Comparison of ENCODE assay signal across 10 mouse cellular contexts in the genomic region with DNA sequence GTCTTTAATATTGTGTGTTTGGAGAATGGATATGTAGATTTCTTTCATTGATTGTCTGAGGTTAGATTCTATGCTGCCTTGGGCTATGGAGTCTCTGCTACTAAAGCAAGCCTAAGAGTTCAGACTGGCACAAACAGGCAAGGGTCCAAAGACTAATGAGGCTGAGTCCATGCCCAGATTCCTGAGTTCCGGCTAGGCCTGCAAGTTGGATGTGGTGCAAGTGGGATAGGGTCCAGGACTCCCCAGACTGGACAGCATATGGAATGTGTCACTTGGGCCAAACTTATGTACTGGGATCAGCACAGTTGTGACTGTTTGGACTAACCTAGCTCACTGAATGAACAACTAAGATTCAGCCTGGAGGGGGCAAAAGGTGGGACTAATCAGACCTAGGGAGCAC. TPM values are rescaled to one million over a fixed set of nuclear protein-coding genes. Genes with fewer than 3 reads are reported as not detected.
DNase-seq lines count a peak whose midpoint lies in the region; ATAC-seq and TF ChIP-seq lines count a peak whose summit lies in the region.
"Had no signal": no experiment of that assay in that cellular context is flagged by ENCODE, and none has a peak within 500 bp of the region (broad histone marks: within the 10 kb centered on the region; RNA-seq: fewer than 3 reads in every experiment).

No protein-coding gene starts in this region.

- no peak overlapping the region for H3K27ac ChIP-seq in forebrain, embryonic 13.5 days
- H3K27ac ChIP-seq in forebrain, embryonic 12.5 days: no peak overlapping the region
- no peak overlapping the region for H3K27ac ChIP-seq in cerebellum, adult 2 months (ENCODE audit: insufficient read depth, low read length)
- no peak overlapping the region for H3K27ac ChIP-seq in liver, embryonic 11.5 days (ENCODE audit: low read depth, low read length)
- H3K27ac ChIP-seq: neural tube, embryonic 13.5 days had no signal

- H3K27me3 ChIP-seq in forebrain, embryonic 13.5 days: no peaks in the 10 kb centered on the region
- no peaks in the 10 kb centered on the region for H3K27me3 ChIP-seq in forebrain, embryonic 12.5 days
- H3K27me3 ChIP-seq in cerebellum, adult 2 months (ENCODE audit: control insufficient read depth, insufficient read depth, low read length): no peaks in the 10 kb centered on the region
- no peaks in the 10 kb centered on the region for H3K27me3 ChIP-seq in liver, embryonic 11.5 days (replicated peaks; ENCODE audit: control insufficient read depth, insufficient read depth, low read length)
- H3K27me3 ChIP-seq: neural tube, embryonic 13.5 days had no signal

- no peak for TF ChIP-seq POLR2A in cerebellum, adult 2 months (IDR thresholded peaks at IDR 0.05; ENCODE audit: borderline replicate concordance, insufficient read depth, low read length)

- no peaks in the 10 kb centered on the region for H3K4me1 ChIP-seq in forebrain, embryonic 13.5 days
- H3K4me1 ChIP-seq in forebrain, embryonic 12.5 days: no peaks in the 10 kb centered on the region
- peaks cover 7% of the 10 kb centered on the region; the same call in 1 of the 2 replicates for H3K4me1 ChIP-seq in cerebellum, adult 2 months (ENCODE audit: control insufficient read depth, insufficient read depth, low read length)
- H3K4me1 ChIP-seq in liver, embryonic 11.5 days (replicated peaks; ENCODE audit: control insufficient read depth, insufficient read depth, low read length): no peaks in the 10 kb centered on the region
- H3K4me1 ChIP-seq: neural tube, embryonic 13.5 days had no signal

- no peaks in the 10 kb centered on the region for H3K9me3 ChIP-seq in forebrain, embryonic 13.5 days (replicated peaks)
- no peaks in the 10 kb centered on the region for H3K9me3 ChIP-seq in forebrain, embryonic 12.5 days
- no peaks in the 10 kb centered on the region for H3K9me3 ChIP-seq in liver, embryonic 11.5 days (ENCODE audit: control insufficient read depth, low read length)
- H3K9me3 ChIP-seq: neural tube, embryonic 13.5 days had no signal

- intact Hi-C loops in left cerebral cortex, postnatal 4 days (cut with DNase I): no loop called here

- no peak overlapping the region for H3K9ac ChIP-seq in forebrain, embryonic 13.5 days
- H3K9ac ChIP-seq in forebrain, embryonic 12.5 days: no peak overlapping the region
- H3K9ac ChIP-seq in liver, embryonic 11.5 days (ENCODE audit: low read depth, low read length): no peak overlapping the region
- H3K9ac ChIP-seq: neural tube, embryonic 13.5 days had no signal

- H3K4me3 ChIP-seq in forebrain, embryonic 13.5 days: no peak overlapping the region
- H3K4me3 ChIP-seq in forebrain, embryonic 12.5 days (replicated peaks): no peak overlapping the region
- H3K4me3 ChIP-seq in cerebellum, adult 2 months (replicated peaks; ENCODE audit: insufficient read depth, low read depth, low read length): no peak overlapping the region
- H3K4me3 ChIP-seq in liver, embryonic 11.5 days (ENCODE audit: low read depth, low read length): no peak overlapping the region
- H3K4me3 ChIP-seq: neural tube, embryonic 13.5 days had no signal

- ATAC-seq in forebrain, embryonic 13.5 days: peak; percentile 89
- ATAC-seq in forebrain, embryonic 12.5 days (ENCODE audit: low FRiP score): no peak
- ATAC-seq in liver, embryonic 11.5 days (replicated peaks; ENCODE audit: low FRiP score): no peak

- 63% methylated on average over 1 of the region's 1 CpGs for WGBS in forebrain, embryonic 13.5 days
- 95% methylated on average over 1 of the region's 1 CpGs for WGBS in forebrain, embryonic 12.5 days
- 3% methylated on average over 1 of the region's 1 CpGs for WGBS in cerebellum, adult 2 months
- 85% methylated on average over 1 of the region's 1 CpGs for WGBS in liver, embryonic 11.5 days

- H3K36me3 ChIP-seq in forebrain, embryonic 13.5 days (ENCODE audit: poor library complexity, severe bottlenecking): no peaks in the 10 kb centered on the region
- H3K36me3 ChIP-seq in forebrain, embryonic 12.5 days (replicated peaks): no peaks in the 10 kb centered on the region
- no peaks in the 10 kb centered on the region for H3K36me3 ChIP-seq in liver, embryonic 11.5 days (ENCODE audit: control insufficient read depth, insufficient read depth, low read length)
- H3K36me3 ChIP-seq: neural tube, embryonic 13.5 days had no signal

- peak; percentile 89 for DNase-seq in left cerebral cortex, postnatal 4 days
- no peak for DNase-seq in left cerebral cortex, adult 11 months (ENCODE audit: low spot score)
- DNase-seq in cerebellum, adult 2 months: peak; percentile 92 to 97
- DNase-seq in heart, postnatal 4 days: peak; percentile 71
- no peak for DNase-seq in liver, embryonic 11.5 days (ENCODE audit: low spot score)
- no peak for DNase-seq in urinary bladder, postnatal 36 days (ENCODE audit: low spot score in 2 of 2)
- DNase-seq: layer of hippocampus, postnatal 36 days had no signal

- H3K4me2 ChIP-seq in forebrain, embryonic 13.5 days: no peak overlapping the region
- H3K4me2 ChIP-seq in forebrain, embryonic 12.5 days: no peak overlapping the region
- no peak overlapping the region for H3K4me2 ChIP-seq in liver, embryonic 11.5 days
- H3K4me2 ChIP-seq: neural tube, embryonic 13.5 days had no signal

- TF ChIP-seq CTCF in cerebellum, adult 2 months (IDR thresholded peaks at IDR 0.05; ENCODE audit: borderline replicate concordance, insufficient read depth, low read depth, low read length): no peak

RNA-seq across cellular contexts. Expression of gene Gnaq, which starts 19.3 kb away (rescaled TPM):
- polyA plus RNA-seq in forebrain, embryonic 13.5 days (2015; fragmentation: Nextera tagmentation; extraction: Ambion mirVana): 55.5 and 67.0 TPM in 2 replicates
- 44.0 and 49.5 TPM in 2 replicates for polyA plus RNA-seq in forebrain, embryonic 12.5 days (2016; fragmentation: Nextera tagmentation; extraction: Ambion mirVana)
- 100 to 1,000 TPM; 236 to 246 TPM for total RNA-seq in left cerebral cortex, postnatal 4 days (2021)
- 56.2 and 57.2 TPM in 2 replicates for polyA plus RNA-seq in cerebellum, adult 2 months (2012; rRNA removed)
- total RNA-seq in heart, postnatal 4 days (2021): 10 to 100 TPM; 43.6 to 46.0 TPM
- 7.6 and 8.6 TPM in 2 replicates for polyA plus RNA-seq in liver, embryonic 11.5 days (2014; fragmentation: Nextera tagmentation; extraction: Ambion mirVana)

Comparison
In these comparisons a context has a peak if more than half of its experiments do, and no peak if none do; other contexts are left out.
1. DNase-seq: peak in left cerebral cortex, postnatal 4 days (single experiment), cerebellum, adult 2 months (2 of 2) and heart, postnatal 4 days (single experiment); none in left cerebral cortex, adult 11 months (single experiment), liver, embryonic 11.5 days (single experiment) and urinary bladder, postnatal 36 days (0 of 2).